Mouse (Mus musculus): Measurements from ENCODE around the gene Supt4a.
A peak's percentile ranks its signal among the peaks of the same experiment; 100 is the strongest.

DNA sequence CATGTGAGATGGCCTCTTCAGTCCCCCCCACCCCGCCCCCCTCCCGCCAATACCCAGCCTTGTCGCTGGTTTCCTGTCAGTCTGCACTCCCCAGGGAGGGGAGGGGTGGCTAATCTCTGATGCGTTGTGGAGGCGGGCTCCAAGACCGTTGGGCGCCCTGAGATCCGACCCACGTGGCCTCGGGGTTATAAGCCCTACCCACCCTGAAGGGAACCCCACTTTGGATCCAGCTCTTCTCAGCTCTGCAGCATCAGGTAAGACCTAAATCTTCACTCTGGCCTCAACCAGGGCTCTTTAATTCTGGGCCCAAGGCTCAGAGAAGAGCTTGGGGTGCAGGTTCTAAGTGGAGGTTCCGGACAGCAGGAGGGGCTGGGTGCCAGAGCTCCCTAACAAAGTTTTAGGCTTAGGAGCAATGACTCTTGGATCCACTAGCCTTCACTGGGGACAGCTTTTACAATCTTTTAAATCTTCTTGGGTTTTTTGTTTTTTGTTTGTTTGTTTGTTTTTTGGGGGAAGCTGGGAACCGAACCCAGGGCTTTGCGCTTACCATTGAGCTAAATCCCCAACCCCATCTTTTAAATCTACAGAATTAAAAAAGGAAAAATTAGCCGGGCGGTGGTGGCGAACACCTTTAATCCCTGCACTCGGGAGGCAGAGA lies 18.1 kb downstream of the Supt4a start:
- TF ChIP-seq CTCF (IDR thresholded peaks at IDR 0.05; ENCODE audit: control insufficient read depth, insufficient read depth, insufficient read length): no peak
- TF ChIP-seq CEBPB (IDR thresholded peaks at IDR 0.05; ENCODE audit: low read depth): no peak
- no peak for TF ChIP-seq MAX (IDR thresholded peaks at IDR 0.05)
- no peak for TF ChIP-seq MYOG (IDR thresholded peaks at IDR 0.05; ENCODE audit: control insufficient read depth, extremely low read depth, insufficient read length)
- peak; percentile 70 for TF ChIP-seq USF1 (IDR thresholded peaks at IDR 0.05; ENCODE audit: low read depth)
- no peak for TF ChIP-seq FOSL1 (IDR thresholded peaks at IDR 0.05; ENCODE audit: insufficient read depth, low read length, poor library complexity, severe bottlenecking)
